Mouse (Mus musculus) kidney, adult 2 months (tissue): Measurements from ENCODE around the gene Lyrm7. TPM values are rescaled to one million over a fixed set of nuclear protein-coding genes. Genes with fewer than 3 reads are reported as not detected.

Experiments
- DNase-seq: peaks from one replicate; pipeline ENCODE4 v3.0.0; 2021
- H3K27ac ChIP-seq: fragments of 200-500 bp; 2 replicates; pipeline ENCODE4 v1.5.1; 2012; ENCODE audit warnings: low read depth, low read length, control low read depth, inconsistent platforms; ENCODE audit not compliant: insufficient read depth
- H3K27me3 ChIP-seq: fragments of 200-500 bp; replicated peaks from 2 replicates; pipeline ENCODE4 v1.6.1; 2012; ENCODE audit warnings: mild to moderate bottlenecking, moderate library complexity, low read length, inconsistent platforms; ENCODE audit not compliant: control insufficient read depth, insufficient read depth
- H3K36me3 ChIP-seq: fragments of 200-500 bp; 2 replicates; pipeline ENCODE4 v1.6.1; 2012; ENCODE audit warnings: mild to moderate bottlenecking, moderate library complexity, low read length, inconsistent platforms; ENCODE audit not compliant: control insufficient read depth, insufficient read depth
- H3K4me1 ChIP-seq: fragments of 200-500 bp; 2 replicates; pipeline ENCODE4 v1.6.1; 2011; ENCODE audit warnings: low read length; ENCODE audit not compliant: control insufficient read depth, insufficient read depth
- H3K4me3 ChIP-seq: fragments of 200-500 bp; 2 replicates; pipeline ENCODE4 v1.5.1; 2011; ENCODE audit warnings: mild to moderate bottlenecking, low read depth, low read length, control low read depth; ENCODE audit not compliant: insufficient read depth
- CTCF ChIP-seq: fragments of 200-500 bp; conservative IDR thresholded peaks from 2 replicates; pipeline ENCODE4 v1.5.1; 2011; ENCODE audit warnings: low read depth, mild to moderate bottlenecking, control low read depth, low read length, moderate library complexity, mixed read lengths; ENCODE audit not compliant: insufficient read depth, insufficient read length
- POLR2A ChIP-seq: fragments of 200-500 bp; IDR thresholded peaks from one replicate; pipeline ENCODE4 v1.6.1; 2011; ENCODE audit warnings: low read depth, low read length, control low read depth
- WGBS: fragments of 180-500 bp; shearing (Covaris S2); methylation state at CpG from one replicate; pipeline ENCODE4 v1.1.7; 2018; 5-methylcytosine and 5-hydroxymethylcytosine counted together
- polyA plus RNA-seq: library from polyadenylated mRNA; depleted of rRNA; stranded (reverse); fragments of >200 nt; gene quantifications from 2 replicates; pipeline ENCODE4 v1.2.3, GENCODE M21; 2012; rRNA removed

The Lyrm7 gene
- polyA plus RNA-seq, 1 experiment, result 3.9 TPM

DNA sequence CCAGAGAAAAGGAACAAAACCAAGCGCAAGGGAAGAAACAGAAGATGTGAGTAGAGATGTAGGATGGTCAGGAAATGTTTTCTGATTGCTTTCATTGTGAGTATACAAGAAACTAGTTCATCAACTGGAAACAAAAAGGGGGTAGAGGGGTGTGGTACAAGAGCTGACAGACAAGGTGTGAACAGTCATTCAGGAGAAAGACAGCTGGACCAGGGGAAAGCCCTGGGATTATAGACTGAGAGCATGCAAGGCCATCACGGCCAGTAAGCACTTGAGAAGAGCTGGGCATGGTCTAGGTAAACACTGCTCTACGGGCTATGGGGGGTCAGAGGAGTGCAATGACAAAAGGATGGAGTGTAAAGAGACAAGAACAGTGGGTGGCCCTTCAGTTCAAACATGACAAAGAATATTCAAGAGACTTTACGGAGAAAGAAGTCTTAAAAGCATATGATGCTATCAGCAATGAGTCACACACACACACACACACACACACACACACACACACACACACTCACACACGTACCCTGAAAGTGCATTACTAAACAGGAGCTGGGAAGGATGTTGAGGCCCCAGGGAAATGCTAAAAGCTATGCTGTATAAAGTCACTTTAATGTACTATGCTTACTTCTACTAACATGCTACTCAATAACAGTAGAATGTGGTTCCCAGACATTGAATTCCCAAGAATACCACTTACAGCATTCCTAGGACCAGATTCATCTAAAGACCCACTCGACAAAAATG, 83.2 kb downstream of the Lyrm7 start:
- no peak for DNase-seq
- H3K36me3 ChIP-seq, result no peaks in the 10 kb centered on the region
- 88% methylated on average over 6 of the region's 6 CpGs for WGBS
- H3K27ac ChIP-seq, result no peak overlapping the region
- 0 out of 2 replicates have a peak, but pooled peaks cover 3% of the 10 kb centered on the region for H3K4me1 ChIP-seq
- no peaks in the 10 kb centered on the region for H3K27me3 ChIP-seq
- no peak overlapping the region for H3K4me3 ChIP-seq
- TF ChIP-seq CTCF (no peak), POLR2A (no peak)

Other genes with a start within 250 kb of the Lyrm7 start
- gene Cdc42se2, start 73.2 kb downstream of the Lyrm7 start, polyA plus RNA-seq, result 26.5 and 30.6 TPM in 2 replicates
- 1,115 and 1,173 TPM in 2 replicates for gene Hint1, start 5.5 kb upstream of the Lyrm7 start, polyA plus RNA-seq
- 28,844 and 31,623 TPM in 2 replicates for gene Gpx3, start 41.5 kb upstream of the Lyrm7 start, polyA plus RNA-seq
- 19.1 and 20.6 TPM in 2 replicates for gene Tnip1, start 102.0 kb upstream of the Lyrm7 start, polyA plus RNA-seq
- gene Anxa6, start 172.5 kb upstream of the Lyrm7 start, polyA plus RNA-seq, result 76.5 and 87.9 TPM in 2 replicates
- 1.6 and 2.0 TPM in 2 replicates for gene Ccdc69, start 217.2 kb upstream of the Lyrm7 start, polyA plus RNA-seq
- 216 TPM in 2 replicates for gene Gm2a, start 237.2 kb upstream of the Lyrm7 start, polyA plus RNA-seq